Mouse (Mus musculus): ENCODE data around the gene Gemin5. TPM values are rescaled to one million over a fixed set of nuclear protein-coding genes. Genes with fewer than 3 reads are reported as not detected.
A peak's percentile ranks its signal among the peaks of the same experiment; 100 is the strongest.
"Not testable (repeated sequence)": the region's sequence is repeated elsewhere in the genome, so short reads cannot be mapped to it uniquely, and the experiment has no call there.

Gene Gemin5
- polyA plus RNA-seq, 1 experiment from 2014 or later = 5.4 TPM

DNA sequence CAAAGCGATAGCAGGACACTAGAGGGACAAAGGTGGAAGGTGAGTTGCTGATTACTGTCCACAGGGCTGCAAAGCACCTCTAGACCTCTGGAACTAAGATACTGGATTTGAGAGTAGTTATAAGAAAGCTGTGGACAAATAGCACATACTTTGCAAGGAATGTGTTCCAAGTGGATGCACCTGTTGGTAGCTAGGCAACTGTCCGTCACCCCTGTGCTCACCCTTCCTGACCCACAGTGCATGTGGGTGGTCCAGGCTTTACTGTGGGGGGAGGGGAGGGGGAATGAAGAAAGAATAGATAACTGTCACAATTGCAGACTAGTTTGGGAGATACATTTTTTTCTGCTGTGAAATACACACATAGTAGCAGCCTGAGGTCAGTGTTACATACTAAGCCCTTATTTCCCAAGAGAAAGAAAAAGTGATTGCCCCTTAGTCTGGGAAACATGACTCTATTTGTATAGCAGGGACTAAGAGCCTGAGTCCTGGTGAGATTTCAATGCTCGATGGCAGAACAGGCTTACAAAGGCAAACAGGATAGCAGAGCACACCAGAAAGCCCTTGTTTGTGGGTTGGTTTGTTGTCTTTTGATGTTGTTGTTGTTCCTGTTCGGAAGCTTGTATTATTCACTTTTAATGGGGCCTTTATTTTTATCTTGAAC is 25.7 kb upstream of the Gemin5 start:
- no peak overlapping the region for H3K27ac ChIP-seq
- WGBS (ENCODE audit: missing documents) = 82% methylated on average over 4 of the region's 4 CpGs
- H3K4me3 ChIP-seq (ENCODE audit: inconsistent target) = no peak overlapping the region
- H3K36me3 ChIP-seq (ENCODE audit: inconsistent target) = peaks cover 12% of the 10 kb centered on the region
- peaks cover 2% of the 10 kb centered on the region; the same call in 1 of the 2 replicates for H3K79me2 ChIP-seq (ENCODE audit: inconsistent target)

DNA sequence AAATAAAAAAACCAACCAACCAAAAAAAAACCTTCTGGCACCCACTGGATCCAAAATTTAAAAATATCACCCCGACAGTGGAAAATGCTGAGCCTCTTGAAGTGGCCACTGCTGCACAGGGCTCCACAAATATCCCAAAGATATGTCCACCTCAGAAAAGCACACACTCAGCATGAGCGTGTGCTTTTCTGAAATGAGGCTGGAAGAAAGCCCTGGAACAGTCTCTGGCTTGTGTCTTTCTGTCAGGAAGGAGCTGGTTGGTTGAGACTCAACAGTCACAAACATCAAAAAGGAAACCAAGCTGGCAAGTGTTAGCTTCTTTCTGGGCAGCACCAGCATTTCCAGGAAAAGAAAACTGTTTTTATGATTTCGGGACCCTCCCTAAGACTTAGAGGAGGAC is 25.0 kb upstream of the Gemin5 start:
- WGBS (ENCODE audit: missing documents) = 48% methylated on average over 3 of the region's 3 CpGs
- Histone ChIP-seq H3K36me3 (ENCODE audit: inconsistent target) (peaks cover 18% of the 10 kb centered on the region), H3K27ac (no peak overlapping the region), H3K79me2 (ENCODE audit: inconsistent target) (peaks cover 9% of the 10 kb centered on the region; the same call in 1 of the 2 replicates), H3K4me3 (ENCODE audit: inconsistent target) (no peak overlapping the region)

DNA sequence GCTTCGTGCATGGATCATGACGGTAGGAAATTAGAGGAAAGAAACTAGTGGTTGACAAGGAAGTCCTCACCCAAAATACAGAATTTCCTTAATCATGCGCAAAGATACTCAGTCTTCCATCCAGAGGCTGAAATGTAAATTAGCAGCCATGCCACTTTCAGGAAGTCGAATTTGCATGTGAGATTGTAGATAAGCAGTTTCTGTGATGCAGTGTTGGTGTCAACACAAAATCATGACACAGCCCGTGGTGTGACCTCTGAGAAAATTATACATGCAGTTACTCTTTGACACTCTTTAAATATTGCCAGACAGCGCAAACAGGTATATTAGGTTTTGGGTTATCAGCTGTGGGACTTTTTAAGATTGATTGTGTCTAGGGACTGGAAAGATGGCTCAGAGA is 21.3 kb upstream of the Gemin5 start:
- WGBS (ENCODE audit: missing documents) = 95% methylated on average over 4 of the region's 6 CpGs
- peaks cover 45% of the 10 kb centered on the region for H3K79me2 ChIP-seq (ENCODE audit: inconsistent target)

DNA sequence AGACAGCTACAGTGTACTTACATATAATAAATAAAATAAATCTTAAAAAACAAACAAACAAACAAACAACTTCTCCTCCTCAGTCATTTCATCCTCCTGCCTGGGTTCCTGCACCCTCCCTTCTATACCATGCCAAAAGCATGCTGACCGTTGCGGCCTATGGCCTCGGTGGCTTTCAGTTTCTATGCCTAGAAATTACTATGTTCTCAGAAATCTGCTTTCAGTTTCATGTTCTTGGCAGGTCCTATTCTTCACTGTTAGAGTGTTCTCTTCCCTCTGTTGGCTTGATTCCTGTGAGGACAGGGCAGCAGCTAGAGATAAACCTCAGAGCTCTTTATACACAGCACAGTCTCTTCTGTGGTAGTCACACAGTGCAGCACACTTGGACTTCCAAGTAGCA is 15.2 kb upstream of the Gemin5 start:
- 0% methylated on average over 3 of the region's 3 CpGs for WGBS (ENCODE audit: missing documents)
- peak overlapping the region; percentile 72 for H3K27ac ChIP-seq
- peaks cover 30% of the 10 kb centered on the region for H3K36me3 ChIP-seq (ENCODE audit: inconsistent target)
- H3K4me3 ChIP-seq (ENCODE audit: inconsistent target) = peak overlapping the region; percentile 58
- peaks cover 49% of the 10 kb centered on the region for H3K79me2 ChIP-seq (ENCODE audit: inconsistent target)

More for the DNA sequence above, 21.3 kb upstream of the Gemin5 start:
- peaks cover 41% of the 10 kb centered on the region for H3K36me3 ChIP-seq (ENCODE audit: inconsistent target)
- no peak overlapping the region for H3K4me3 ChIP-seq (ENCODE audit: inconsistent target)
- no peak overlapping the region for H3K27ac ChIP-seq

DNA sequence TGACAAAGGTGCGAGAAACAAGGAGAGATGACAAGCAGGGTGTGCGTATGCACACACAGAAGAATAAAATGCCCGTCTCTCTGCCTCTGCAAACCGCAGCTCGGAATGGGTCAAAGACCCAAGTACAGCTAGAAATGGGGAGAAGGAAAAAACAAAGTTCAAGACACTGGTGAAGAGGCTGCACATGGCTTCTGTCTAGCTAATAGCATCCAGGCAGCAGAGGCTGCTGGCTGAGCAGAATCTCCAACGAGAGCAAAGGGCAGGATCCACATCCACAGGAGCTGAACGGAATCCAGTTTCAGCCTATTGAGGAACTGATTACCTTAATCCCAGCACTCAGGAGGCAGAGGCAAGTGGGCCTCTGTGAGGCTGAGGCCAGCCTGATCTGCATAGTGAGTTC is 12.4 kb upstream of the Gemin5 start:
- Histone ChIP-seq H3K27ac (no peak overlapping the region), H3K36me3 (ENCODE audit: inconsistent target) (peaks cover 36% of the 10 kb centered on the region; the same call in 1 of the 2 replicates), H3K4me3 (ENCODE audit: inconsistent target) (no peak overlapping the region), H3K79me2 (ENCODE audit: inconsistent target) (peaks cover 21% of the 10 kb centered on the region)
- 91% methylated on average over 6 of the region's 7 CpGs for WGBS (ENCODE audit: missing documents)

DNA sequence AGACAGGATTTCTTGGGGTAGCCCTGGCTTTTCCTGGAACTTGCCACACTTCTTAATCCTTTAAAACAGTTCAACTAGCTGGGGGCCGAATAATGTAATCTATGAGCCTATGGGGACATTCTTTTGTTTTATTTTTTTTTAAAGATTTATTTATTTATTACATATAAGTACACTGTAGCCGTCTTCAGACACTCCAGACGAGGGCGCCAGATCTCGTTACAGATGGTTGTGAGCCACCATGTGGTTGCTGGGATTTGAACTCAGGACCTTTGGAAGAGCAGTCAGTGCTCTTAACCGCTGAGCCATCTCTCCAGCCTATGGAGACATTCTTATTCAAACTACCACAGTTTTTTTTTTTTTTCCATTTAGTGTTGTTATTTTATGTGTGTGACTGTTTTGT is 11.6 kb upstream of the Gemin5 start:
- Histone ChIP-seq H3K36me3 (ENCODE audit: inconsistent target) (peaks cover 41% of the 10 kb centered on the region), H3K79me2 (ENCODE audit: inconsistent target) (peaks cover 14% of the 10 kb centered on the region)
- H3K4me3 ChIP-seq (ENCODE audit: inconsistent target); H3K27ac ChIP-seq: not testable (repeated sequence)
- WGBS (ENCODE audit: missing documents) = 95% methylated on average over 6 of the region's 6 CpGs

DNA sequence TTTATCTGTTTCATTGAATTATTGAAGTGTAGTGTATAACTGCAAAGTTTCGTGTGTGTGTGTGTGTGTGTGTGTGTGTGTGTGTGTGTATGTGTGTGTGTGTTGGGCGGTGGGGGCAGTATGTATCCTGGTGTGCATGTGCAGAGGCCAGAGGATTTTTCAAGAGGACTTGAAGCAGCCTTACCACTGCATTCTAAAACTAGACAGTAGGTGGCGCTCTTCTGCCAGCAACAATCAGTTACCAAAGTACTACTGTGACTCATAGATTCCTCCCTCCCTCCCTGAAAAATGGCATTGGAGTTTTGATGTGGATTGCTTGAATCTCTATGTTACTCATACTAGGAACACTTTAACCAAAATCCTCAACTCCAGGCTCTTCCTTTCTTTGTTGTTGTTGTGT is 11.2 kb upstream of the Gemin5 start:
- Histone ChIP-seq H3K27ac (no peak overlapping the region), H3K36me3 (ENCODE audit: inconsistent target) (peaks cover 45% of the 10 kb centered on the region), H3K4me3 (ENCODE audit: inconsistent target) (no peak overlapping the region), H3K79me2 (ENCODE audit: inconsistent target) (peaks cover 9% of the 10 kb centered on the region)
- 17% methylated on average over 3 of the region's 3 CpGs for WGBS (ENCODE audit: missing documents)

DNA sequence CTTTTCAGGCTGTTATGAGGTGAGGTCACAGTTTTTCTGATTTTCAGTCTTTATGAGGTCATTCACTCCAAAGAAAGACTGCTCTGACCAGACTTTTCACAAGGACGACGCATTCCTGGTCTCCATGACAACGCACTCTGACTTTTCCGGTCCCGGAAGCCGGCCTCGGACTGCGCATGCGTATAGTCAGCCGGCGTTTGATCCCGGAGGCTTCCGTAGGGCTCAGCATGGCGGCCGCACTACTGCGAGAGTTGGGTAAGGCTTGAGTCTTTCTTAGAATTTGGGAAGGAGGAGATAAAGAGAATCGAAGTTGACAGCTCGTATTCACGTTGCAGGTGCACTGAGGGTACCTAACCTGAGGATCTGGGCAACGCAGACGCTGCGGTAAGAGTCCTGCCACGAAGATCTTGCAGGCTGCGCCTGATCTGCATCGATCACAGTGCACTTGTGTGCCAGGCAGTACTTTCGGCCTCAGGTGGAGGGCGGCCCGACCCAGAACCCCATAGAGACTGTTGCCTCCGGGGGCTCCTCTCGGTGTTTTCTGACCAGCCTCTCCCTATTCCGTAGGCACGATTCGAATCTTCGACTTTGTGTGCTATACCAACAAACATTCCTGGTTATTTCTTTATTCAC is 3.2 kb upstream of the Gemin5 start, which contains the start of gene Mrpl22:
Gene Mrpl22, plus strand, starts transcription at position 203 of the 633 bp plus-strand sequence.
- Histone ChIP-seq H3K79me2 (ENCODE audit: inconsistent target) (peaks cover 22% of the 10 kb centered on the region; the same call in 1 of the 2 replicates), H3K27ac (peak within 1 kb of the TSS; percentile 40), H3K4me3 (ENCODE audit: inconsistent target) (peak within 1 kb of the TSS; percentile 96), H3K36me3 (ENCODE audit: inconsistent target) (peaks cover 35% of the 10 kb centered on the region)
- whole genome bisulfite sequencing (ENCODE audit: missing documents) = 1% methylated on average over 34 of the region's 34 CpGs

DNA sequence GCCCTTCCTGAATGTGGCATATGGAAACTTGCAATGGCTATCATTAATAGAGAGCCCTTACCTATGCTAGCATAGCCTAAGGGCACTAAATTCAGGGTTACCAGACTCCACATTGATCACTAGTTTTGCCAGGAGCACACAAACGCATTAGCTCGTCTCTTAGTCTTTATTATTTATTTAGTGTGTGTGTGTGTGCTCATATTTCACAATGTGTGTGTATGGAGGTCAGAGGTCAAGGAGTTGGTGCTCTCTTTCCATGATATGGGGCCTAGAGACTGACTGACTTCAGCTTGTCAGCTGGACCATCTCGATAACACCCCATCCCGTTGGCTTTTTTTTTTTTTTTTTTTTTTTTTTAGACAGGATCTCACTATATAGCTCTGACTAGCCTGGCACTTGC is 1.3 kb upstream of the Gemin5 start:
- WGBS (ENCODE audit: missing documents) = 81% methylated on average over 3 of the region's 4 CpGs
- H3K27ac ChIP-seq = no peak overlapping the region
- no peak overlapping the region for H3K4me3 ChIP-seq (ENCODE audit: inconsistent target)
- H3K36me3 ChIP-seq (ENCODE audit: inconsistent target) = peaks cover 16% of the 10 kb centered on the region; the same call in 1 of the 2 replicates
- peaks cover 22% of the 10 kb centered on the region; the same call in 1 of the 2 replicates for H3K79me2 ChIP-seq (ENCODE audit: inconsistent target)

DNA sequence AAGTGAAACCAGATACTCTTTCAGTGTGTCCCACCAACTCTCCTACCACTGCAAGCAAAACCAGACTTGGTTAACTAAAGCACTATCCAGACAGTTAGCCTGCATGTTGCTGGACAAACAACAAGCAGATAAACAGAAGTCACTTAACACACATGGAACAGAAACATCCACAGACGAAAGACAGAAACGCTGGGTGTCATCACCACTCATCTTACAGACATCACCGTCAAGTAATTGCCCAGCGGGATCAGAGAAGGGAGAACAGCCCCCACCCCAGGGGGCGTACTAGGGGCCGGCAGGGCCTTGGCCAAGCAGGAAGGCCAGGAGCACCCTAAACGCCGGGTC is 545 bp downstream of the Gemin5 start:
- 0% methylated on average over 4 of the region's 8 CpGs for WGBS (ENCODE audit: missing documents)
- H3K36me3 ChIP-seq (ENCODE audit: inconsistent target) = peaks cover 1% of the 10 kb centered on the region; the same call in 1 of the 2 replicates
- no peak overlapping the region for H3K27ac ChIP-seq
- peaks cover 16% of the 10 kb centered on the region; the same call in 1 of the 2 replicates for H3K79me2 ChIP-seq (ENCODE audit: inconsistent target)
- H3K4me3 ChIP-seq (ENCODE audit: inconsistent target) = peak overlapping the region; percentile 53

DNA sequence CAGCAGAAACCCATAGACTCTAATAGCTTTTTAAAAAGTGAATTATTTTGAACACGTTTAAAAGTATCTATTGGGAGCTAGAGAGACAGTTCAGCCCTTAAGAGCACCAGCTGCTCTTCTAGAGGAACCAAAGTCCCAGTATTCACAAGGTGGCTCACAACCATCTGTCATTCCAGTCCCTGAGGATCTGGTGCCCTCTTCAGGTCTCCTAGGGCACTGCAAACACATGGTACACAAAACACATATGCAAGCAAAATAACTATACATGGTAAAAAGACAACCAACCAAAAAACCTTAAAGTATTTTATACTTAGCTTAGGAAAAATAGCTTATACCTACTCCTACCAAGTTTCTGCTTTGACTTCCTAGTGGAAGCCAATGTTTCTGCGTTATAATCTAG is 3.3 kb downstream of the Gemin5 start:
- no peak overlapping the region for H3K4me3 ChIP-seq (ENCODE audit: inconsistent target)
- WGBS (ENCODE audit: missing documents) = 100% methylated on average over 2 of the region's 2 CpGs
- H3K27ac ChIP-seq = no peak overlapping the region
- H3K79me2 ChIP-seq (ENCODE audit: inconsistent target) = peaks cover 4% of the 10 kb centered on the region; the same call in 1 of the 2 replicates
- peaks cover 5% of the 10 kb centered on the region; the same call in 1 of the 2 replicates for H3K36me3 ChIP-seq (ENCODE audit: inconsistent target)

DNA sequence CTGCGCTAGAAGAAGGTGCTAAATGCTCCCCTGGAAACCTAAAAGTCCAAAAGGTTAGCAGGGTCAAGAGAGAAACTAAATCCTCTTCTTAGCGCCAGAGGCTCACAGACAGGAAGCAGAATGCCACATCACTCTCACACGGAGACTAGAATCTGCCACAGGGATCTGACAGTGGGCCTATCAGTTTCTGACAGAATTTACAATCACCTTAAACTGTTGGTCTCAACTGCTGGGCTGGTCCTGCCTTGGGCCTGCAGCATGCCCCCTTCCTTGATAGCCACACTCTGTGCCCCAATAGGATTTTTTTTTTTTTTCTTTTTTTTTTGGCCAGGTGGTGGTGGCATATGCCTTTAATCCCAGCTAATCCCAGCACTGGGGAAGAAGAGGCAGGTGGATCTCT is 11.5 kb downstream of the Gemin5 start:
- H3K79me2 ChIP-seq (ENCODE audit: inconsistent target) = no peaks in the 10 kb centered on the region
- 96% methylated on average over 3 of the region's 3 CpGs for WGBS (ENCODE audit: missing documents)
- H3K36me3 ChIP-seq (ENCODE audit: inconsistent target) = peaks cover 23% of the 10 kb centered on the region; the same call in 1 of the 2 replicates
- H3K27ac ChIP-seq = no peak overlapping the region
- H3K4me3 ChIP-seq (ENCODE audit: inconsistent target) = no peak overlapping the region

DNA sequence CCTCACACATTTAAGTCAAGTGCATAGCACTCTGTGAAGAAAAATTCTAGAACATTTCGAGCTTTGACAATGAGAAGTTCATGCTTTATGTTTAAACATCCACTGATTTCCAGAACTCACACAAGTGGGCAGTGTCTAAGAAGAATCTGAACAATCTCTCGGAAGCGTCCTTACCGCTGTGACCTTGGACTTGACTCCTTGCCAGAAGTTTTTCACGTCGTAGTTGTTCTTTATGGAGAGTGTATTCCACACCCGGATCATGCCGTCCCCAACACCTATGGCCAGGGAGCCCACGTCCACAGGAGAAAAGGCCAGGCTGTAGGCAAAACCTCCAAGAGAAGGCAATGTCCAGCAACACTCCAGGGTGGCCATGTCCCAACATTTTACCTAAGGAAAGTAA is 12.9 kb downstream of the Gemin5 start:
- Histone ChIP-seq H3K4me3 (ENCODE audit: inconsistent target) (no peak overlapping the region), H3K79me2 (ENCODE audit: inconsistent target) (no peaks in the 10 kb centered on the region), H3K36me3 (ENCODE audit: inconsistent target) (peaks cover 26% of the 10 kb centered on the region; the same call in 1 of the 2 replicates), H3K27ac (no peak overlapping the region)
- 93% methylated on average over 9 of the region's 9 CpGs for WGBS (ENCODE audit: missing documents)

DNA sequence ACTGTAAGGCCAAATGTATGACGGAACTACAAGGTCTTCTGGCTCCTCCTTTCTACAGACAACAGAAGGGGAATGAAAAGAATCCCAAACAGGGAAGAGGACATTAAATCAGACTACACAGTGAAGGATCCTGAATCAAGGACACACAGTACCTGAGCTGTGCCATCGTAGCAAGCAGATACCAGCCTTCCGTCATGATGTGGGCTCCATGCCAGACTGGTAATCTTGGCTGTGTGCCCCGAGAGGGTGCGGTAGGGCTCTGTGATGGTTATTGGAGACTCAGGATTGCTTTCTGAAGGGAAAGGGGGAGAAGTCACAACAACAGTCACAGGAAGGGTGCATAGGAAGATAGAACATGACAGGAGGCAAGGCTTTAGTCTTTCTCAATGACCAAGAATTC is 22.1 kb downstream of the Gemin5 start:
- no peaks in the 10 kb centered on the region for H3K79me2 ChIP-seq (ENCODE audit: inconsistent target)
- H3K27ac ChIP-seq = no peak overlapping the region
- H3K36me3 ChIP-seq (ENCODE audit: inconsistent target) = peaks cover 21% of the 10 kb centered on the region; the same call in 1 of the 2 replicates
- 84% methylated on average over 5 of the region's 5 CpGs for WGBS (ENCODE audit: missing documents)
- H3K4me3 ChIP-seq (ENCODE audit: inconsistent target) = no peak overlapping the region

Measured in macrophage (primary cell).